Mouse (Mus musculus) midbrain, embryonic 16.5 days (tissue): ENCODE results near the gene Scn11a. TPM values are rescaled to one million over a fixed set of nuclear protein-coding genes. Genes with fewer than 3 reads are reported as not detected.

ENCODE experiments used
- ATAC-seq: fragments of 200-750 bp; cut with Nextera tagmentation; 2 replicates; pipeline ENCODE4 v1.8.0; 2017; ENCODE audit warnings: moderate TSS enrichment
- H3K27ac ChIP-seq: fragments of 300-500 bp; sonication (generic); 2 replicates; pipeline ENCODE4 v1.5.1; 2014; ENCODE audit warnings: mild to moderate bottlenecking, low read length, mixed read lengths
- H3K27me3 ChIP-seq: fragments of 300-500 bp; sonication (generic); 2 replicates; pipeline ENCODE4 v1.6.1; 2014; ENCODE audit warnings: low read depth, low read length, mixed read lengths; ENCODE audit not compliant: control insufficient read depth, insufficient read depth
- H3K36me3 ChIP-seq: fragments of 300-500 bp; sonication (generic); 2 replicates; pipeline ENCODE4 v1.6.1; 2014; ENCODE audit warnings: mild to moderate bottlenecking, low read length, moderate library complexity, mixed read lengths; ENCODE audit not compliant: control insufficient read depth, insufficient read depth
- H3K4me1 ChIP-seq: fragments of 300-500 bp; sonication (generic); 2 replicates; pipeline ENCODE4 v1.6.1; 2014; ENCODE audit warnings: mild to moderate bottlenecking, low read length, mixed read lengths; ENCODE audit not compliant: control insufficient read depth, insufficient read depth
- H3K4me2 ChIP-seq: fragments of 300-500 bp; sonication (generic); 2 replicates; pipeline ENCODE4 v1.6.1; 2014; ENCODE audit warnings: mild to moderate bottlenecking, low read length, mixed read lengths
- H3K4me3 ChIP-seq: fragments of 300-500 bp; sonication (generic); 2 replicates; pipeline ENCODE4 v1.5.1; 2014; ENCODE audit warnings: low read depth, mild to moderate bottlenecking, low read length, moderate library complexity, mixed read lengths
- H3K9ac ChIP-seq: fragments of 300-500 bp; sonication (generic); 2 replicates; pipeline ENCODE4 v1.6.1; 2014; ENCODE audit warnings: low read depth, low read length, mixed read lengths
- H3K9me3 ChIP-seq: fragments of 300-500 bp; sonication (generic); replicated peaks from 2 replicates; pipeline ENCODE4 v1.6.1; 2014; ENCODE audit warnings: mild to moderate bottlenecking, low read length, mixed read lengths; ENCODE audit not compliant: control insufficient read depth, poor library complexity, severe bottlenecking
- WGBS: fragments of 180-500 bp; shearing (Covaris S2); extraction: QIAGEN DNeasy Blood & Tissue Kit; methylation state at CpG from one replicate; pipeline ENCODE4 v1.1.7; 2014; 5-methylcytosine and 5-hydroxymethylcytosine counted together
- polyA plus RNA-seq: library from polyadenylated mRNA; unstranded; fragments of >200 nt; fragmentation: Nextera tagmentation; extraction: Ambion mirVana; gene quantifications from 2 replicates; pipeline ENCODE4 v1.2.1, GENCODE M21; 2015

Scn11a gene
- polyA plus RNA-seq, 1 experiment from 2014 or later = 0.20 TPM

DNA sequence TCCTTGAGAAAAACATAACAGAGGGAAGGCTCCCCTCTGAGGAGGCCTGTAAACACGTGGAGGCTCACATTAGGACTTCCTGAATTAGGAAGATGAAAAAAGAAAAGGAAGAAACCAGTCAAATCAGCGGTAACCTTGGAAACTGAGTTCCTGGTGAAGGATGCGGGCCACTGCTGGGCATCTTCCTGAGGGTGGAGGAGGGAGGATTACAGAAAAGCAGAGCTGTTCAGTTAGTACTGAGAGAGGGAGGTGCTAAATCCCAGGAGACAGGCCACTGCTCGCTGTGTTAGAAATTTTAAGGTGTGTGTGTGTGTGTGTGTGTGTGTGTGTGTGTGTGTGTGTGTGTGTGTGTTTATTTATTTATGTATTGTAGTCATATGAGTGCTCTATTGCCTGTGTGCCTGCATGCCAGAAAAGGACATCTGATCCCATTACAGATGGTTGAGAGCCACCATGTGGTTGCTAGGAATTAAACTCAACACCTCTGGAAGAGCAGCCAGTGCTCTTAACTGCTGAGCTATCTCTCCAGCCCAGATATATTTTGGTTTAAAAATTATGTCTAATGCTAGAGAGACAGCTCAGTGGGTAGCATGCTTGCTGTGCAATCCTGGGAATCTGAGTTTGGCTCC is 17.4 kb upstream of the Scn11a start:
- Histone ChIP-seq H3K36me3 (no peaks in the 10 kb centered on the region), H3K27me3 (no peaks in the 10 kb centered on the region), H3K4me2 (no peak overlapping the region), H3K27ac (no peak overlapping the region), H3K9ac (no peak overlapping the region), H3K9me3 (no peaks in the 10 kb centered on the region), H3K4me1 (peaks cover 2% of the 10 kb centered on the region; the same call in 1 of the 2 replicates), H3K4me3 (no peak overlapping the region)
- WGBS = 12% methylated on average over 4 of the region's 4 CpGs
- ATAC-seq = peak; percentile 64

DNA sequence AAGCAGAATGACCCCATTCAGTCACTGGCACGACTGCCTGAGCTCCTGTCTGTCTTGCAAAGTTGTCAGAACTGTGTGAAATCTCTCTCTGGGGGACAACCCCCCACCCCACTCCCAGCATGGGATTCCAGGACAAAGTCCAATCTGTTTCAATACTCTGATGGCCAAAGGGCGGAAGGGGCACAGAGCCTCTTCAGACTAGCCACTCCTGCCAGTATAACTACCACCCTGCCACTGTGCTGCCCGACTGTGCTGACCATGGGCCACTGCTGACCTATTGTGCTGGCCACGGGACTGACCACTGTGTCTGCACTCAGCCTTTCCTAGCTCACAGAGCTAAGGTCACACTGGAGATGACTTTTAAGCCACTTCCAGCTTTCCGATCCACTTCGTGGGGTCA is 16.8 kb upstream of the Scn11a start:
- peak; percentile 28; the same call in 1 of the 2 replicates for ATAC-seq
- H3K27me3 ChIP-seq = no peaks in the 10 kb centered on the region

DNA sequence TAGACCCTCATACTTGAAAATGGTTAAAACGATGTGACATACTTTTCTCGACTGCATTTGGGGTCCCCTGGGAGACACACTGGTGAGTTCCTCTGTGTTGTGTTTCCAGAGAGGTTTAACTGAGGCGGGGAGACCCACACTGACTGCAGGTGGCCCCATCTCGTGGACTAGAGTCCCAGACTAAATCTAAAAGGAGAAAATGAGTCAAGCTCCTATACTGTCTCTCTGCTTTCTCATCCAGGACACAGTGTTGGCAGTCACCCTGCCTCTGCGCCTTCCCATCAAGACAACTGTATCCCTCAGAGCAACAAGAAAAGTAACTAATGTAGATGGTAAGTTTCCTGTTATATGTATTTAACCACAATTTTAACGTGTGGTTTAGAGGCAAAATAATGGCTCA is 15.9 kb upstream of the Scn11a start:
- Histone ChIP-seq H3K4me3 (no peak overlapping the region), H3K9me3 (no peaks in the 10 kb centered on the region), H3K4me1 (peaks cover 2% of the 10 kb centered on the region; the same call in 1 of the 2 replicates), H3K27me3 (no peaks in the 10 kb centered on the region; the same call in 1 of the 2 replicates), H3K4me2 (no peak overlapping the region), H3K36me3 (no peaks in the 10 kb centered on the region), H3K9ac (no peak overlapping the region), H3K27ac (no peak overlapping the region)
- WGBS = 77% methylated on average over 6 of the region's 6 CpGs
- ATAC-seq = no peak

More for the DNA sequence above, 16.8 kb upstream of the Scn11a start:
- Histone ChIP-seq H3K4me3 (no peak overlapping the region), H3K9me3 (no peaks in the 10 kb centered on the region), H3K9ac (no peak overlapping the region), H3K4me1 (peaks cover 2% of the 10 kb centered on the region; the same call in 1 of the 2 replicates), H3K4me2 (no peak overlapping the region), H3K36me3 (no peaks in the 10 kb centered on the region), H3K27ac (no peak overlapping the region)
- 20% methylated on average over 6 of the region's 6 CpGs for WGBS

DNA sequence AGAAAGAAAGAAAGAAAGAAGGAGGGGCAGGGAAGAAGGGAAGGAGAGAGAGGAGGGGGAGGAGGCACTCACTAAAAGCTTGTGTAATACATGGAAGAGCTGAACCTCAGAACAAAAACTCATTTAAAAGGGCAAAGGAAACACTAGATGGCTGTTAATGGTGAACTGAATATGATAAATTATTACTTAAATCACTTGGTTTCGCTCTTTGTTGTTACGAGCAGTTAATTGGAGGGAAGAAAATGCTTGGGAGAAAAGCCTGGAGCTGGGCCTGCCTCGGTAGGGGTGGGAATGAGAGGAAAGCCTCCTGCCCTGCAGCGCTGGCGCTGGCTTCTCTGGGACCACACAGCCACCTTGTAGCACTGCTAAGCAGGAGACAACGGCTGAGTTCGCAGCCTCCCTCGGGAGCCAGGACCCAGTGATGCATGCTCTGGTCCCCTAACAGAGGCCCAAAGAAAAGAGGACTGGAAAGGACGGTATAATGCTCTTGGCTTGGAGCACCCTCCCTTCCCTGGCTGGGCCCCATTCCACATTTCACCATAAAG is 10.4 kb upstream of the Scn11a start:
- Histone ChIP-seq H3K4me3 (no peak overlapping the region), H3K27me3 (no peaks in the 10 kb centered on the region; the same call in 1 of the 2 replicates), H3K9ac (no peak overlapping the region; the same call in 1 of the 2 replicates), H3K4me2 (no peak overlapping the region), H3K9me3 (no peaks in the 10 kb centered on the region), H3K4me1 (no peaks in the 10 kb centered on the region; the same call in 1 of the 2 replicates), H3K36me3 (no peaks in the 10 kb centered on the region), H3K27ac (no peak overlapping the region)
- no peak for ATAC-seq
- WGBS = 41% methylated on average over 9 of the region's 9 CpGs

DNA sequence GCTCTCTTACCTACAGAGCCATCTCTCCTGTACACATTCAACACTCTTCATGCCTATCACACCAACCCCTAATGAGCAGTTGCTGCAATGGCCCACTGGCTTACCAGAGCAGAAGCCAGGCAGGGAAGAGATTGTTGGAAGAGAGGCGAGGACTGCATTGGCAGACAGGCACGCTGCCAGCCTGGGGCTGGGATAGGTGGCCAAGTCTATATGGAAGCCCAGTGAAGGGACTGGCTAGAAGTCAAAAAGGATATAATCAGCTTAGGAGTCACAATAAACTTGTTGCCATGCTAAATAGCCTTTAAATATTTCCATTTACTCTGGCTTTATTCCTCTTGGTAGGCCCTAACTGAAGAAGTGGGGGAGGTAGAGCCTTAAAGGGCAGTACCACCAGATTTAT is 5.7 kb upstream of the Scn11a start:
- Histone ChIP-seq H3K9me3 (no peaks in the 10 kb centered on the region), H3K9ac (no peak overlapping the region), H3K4me1 (no peaks in the 10 kb centered on the region; the same call in 1 of the 2 replicates), H3K4me2 (no peak overlapping the region), H3K27me3 (no peaks in the 10 kb centered on the region), H3K27ac (no peak overlapping the region), H3K36me3 (no peaks in the 10 kb centered on the region), H3K4me3 (no peak overlapping the region)
- WGBS = 70% methylated on average over 2 of the region's 2 CpGs
- ATAC-seq = no peak

DNA sequence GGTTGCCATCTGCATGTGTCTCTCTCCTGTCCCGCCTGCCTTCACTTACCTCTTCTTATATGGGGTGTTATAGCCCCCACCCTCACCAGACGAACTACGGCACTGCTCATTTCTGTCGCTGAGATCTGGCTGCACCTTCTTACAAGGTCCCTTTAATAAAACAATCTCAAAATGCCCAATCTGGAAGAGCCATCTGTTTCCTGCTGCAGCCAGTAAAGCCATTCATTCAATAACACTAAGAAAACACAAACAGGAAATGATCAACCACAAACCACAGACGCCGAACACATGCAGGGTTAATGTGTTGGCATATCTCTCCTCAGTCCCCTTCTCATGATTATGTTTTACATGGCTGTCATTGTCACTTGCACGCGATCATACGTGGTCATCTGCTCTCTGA is 1.5 kb downstream of the Scn11a start:
- Histone ChIP-seq H3K27ac (no peak overlapping the region), H3K9ac (no peak overlapping the region), H3K9me3 (no peaks in the 10 kb centered on the region), H3K36me3 (no peaks in the 10 kb centered on the region), H3K4me2 (no peak overlapping the region), H3K4me1 (no peaks in the 10 kb centered on the region), H3K27me3 (no peaks in the 10 kb centered on the region), H3K4me3 (no peak overlapping the region)
- WGBS = 81% methylated on average over 9 of the region's 9 CpGs
- ATAC-seq = no peak

DNA sequence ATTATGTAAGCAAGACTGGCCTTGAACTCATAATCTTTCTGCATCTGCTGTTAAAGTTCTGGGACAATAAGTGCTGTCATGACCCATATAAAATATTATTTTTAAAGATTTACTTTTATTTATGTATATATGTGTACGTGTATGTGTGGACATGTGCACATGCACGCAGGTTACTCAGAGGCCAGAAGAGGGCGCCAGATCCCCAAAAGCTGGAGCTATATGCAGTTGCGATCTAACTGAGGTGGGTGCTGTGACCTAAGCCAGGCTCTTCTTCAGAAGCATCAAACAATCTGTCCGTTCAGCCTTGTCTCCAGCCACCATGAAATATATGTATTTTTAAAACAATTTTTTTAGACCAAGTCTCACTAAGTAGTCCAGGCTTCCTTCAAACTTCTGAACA is 11.6 kb downstream of the Scn11a start:
- H3K36me3 ChIP-seq = no peaks in the 10 kb centered on the region
- H3K4me1 ChIP-seq = no peaks in the 10 kb centered on the region
- no peak overlapping the region for H3K4me2 ChIP-seq
- H3K9me3 ChIP-seq = no peaks in the 10 kb centered on the region
- no peak overlapping the region for H3K9ac ChIP-seq
- ATAC-seq = no peak
- H3K27ac ChIP-seq = no peak overlapping the region
- no peaks in the 10 kb centered on the region for H3K27me3 ChIP-seq
- WGBS = 91% methylated on average over 5 of the region's 5 CpGs
- H3K4me3 ChIP-seq = no peak overlapping the region

DNA sequence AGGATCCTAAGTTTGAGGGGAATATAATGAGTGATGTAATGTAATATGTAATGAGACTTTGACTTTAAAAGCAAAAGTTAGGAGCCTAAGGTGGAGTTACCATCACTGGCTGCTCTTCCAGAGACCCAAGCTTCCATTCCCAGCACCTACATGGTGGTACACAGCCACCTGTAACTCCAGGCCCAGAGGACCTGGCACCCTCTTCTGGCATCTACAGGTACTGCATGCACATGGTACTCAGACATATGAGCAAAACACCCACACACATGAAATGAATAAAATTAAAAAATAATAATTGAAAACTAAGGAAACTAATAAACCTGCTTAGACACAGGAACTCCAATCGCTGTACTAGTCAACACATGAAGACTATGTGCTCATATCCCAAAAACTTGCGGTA is 18.8 kb downstream of the Scn11a start:
- Histone ChIP-seq H3K9me3 (no peaks in the 10 kb centered on the region), H3K27ac (no peak overlapping the region), H3K36me3 (no peaks in the 10 kb centered on the region), H3K9ac (no peak overlapping the region), H3K27me3 (no peaks in the 10 kb centered on the region), H3K4me1 (peaks cover 27% of the 10 kb centered on the region), H3K4me2 (no peak overlapping the region), H3K4me3 (no peak overlapping the region)
- ATAC-seq = no peak
- 79% methylated on average over 2 of the region's 2 CpGs for WGBS

DNA sequence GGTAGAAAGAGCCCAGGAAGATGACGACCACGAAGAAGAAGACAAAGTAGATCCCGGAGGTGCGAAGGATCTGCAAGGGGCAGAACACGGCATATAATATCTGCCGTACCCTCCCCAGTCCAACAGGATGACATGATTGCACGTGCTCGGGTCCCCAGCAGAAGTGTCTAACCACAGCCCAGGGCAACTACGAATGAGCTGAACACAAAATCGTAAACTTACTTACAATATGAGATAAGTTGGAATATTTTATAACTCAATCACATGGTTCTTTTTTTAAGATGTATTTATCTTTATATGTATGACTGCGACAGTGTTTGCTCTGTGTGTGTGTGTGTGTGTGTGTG is 20.8 kb downstream of the Scn11a start:
- ATAC-seq = no peak
- no peak overlapping the region for H3K4me3 ChIP-seq
- H3K27ac ChIP-seq = no peak overlapping the region
- no peaks in the 10 kb centered on the region; the same call in 1 of the 2 replicates for H3K27me3 ChIP-seq
- H3K4me1 ChIP-seq = peaks cover 27% of the 10 kb centered on the region
- WGBS = 79% methylated on average over 11 of the region's 11 CpGs
- no peaks in the 10 kb centered on the region for H3K36me3 ChIP-seq
- no peaks in the 10 kb centered on the region for H3K9me3 ChIP-seq
- no peak overlapping the region for H3K4me2 ChIP-seq
- no peak overlapping the region for H3K9ac ChIP-seq
